Mouse (Mus musculus) neural tube, embryonic 11.5 days (tissue): ENCODE measurements around the gene Mrgpra2b. TPM values are rescaled to one million over a fixed set of nuclear protein-coding genes. Genes with fewer than 3 reads are reported as not detected.
"Not testable (repeated sequence)": the region's sequence is repeated elsewhere in the genome, so short reads cannot be mapped to it uniquely, and the experiment has no call there.

Source experiments
- ATAC-seq: fragments of 200-750 bp; cut with Nextera tagmentation; 2 replicates; pipeline ENCODE4 v1.8.0; 2017; ENCODE audit warnings: moderate number of reproducible peaks, mild to moderate bottlenecking, moderate TSS enrichment, moderate library complexity; ENCODE audit not compliant: insufficient read depth, low FRiP score, low TSS enrichment
- DNase-seq: peaks from one replicate; pipeline ENCODE4 v3.0.0-alpha.2; 2015; ENCODE audit warnings: low spot score
- H3K27ac ChIP-seq: fragments of 300-500 bp; sonication (generic); 2 replicates; pipeline ENCODE4 v1.5.1; 2014; ENCODE audit warnings: low read depth, mild to moderate bottlenecking, low read length
- H3K27me3 ChIP-seq: fragments of 300-500 bp; sonication (generic); 2 replicates; pipeline ENCODE4 v1.6.1; 2014; ENCODE audit warnings: mild to moderate bottlenecking, low read length, mixed read lengths; ENCODE audit not compliant: control insufficient read depth, insufficient read depth
- H3K36me3 ChIP-seq: fragments of 300-500 bp; sonication (generic); 2 replicates; pipeline ENCODE4 v1.6.1; 2014; ENCODE audit warnings: mild to moderate bottlenecking, low read length, moderate library complexity, mixed read lengths; ENCODE audit not compliant: control insufficient read depth, insufficient read depth
- H3K4me1 ChIP-seq: fragments of 300-500 bp; sonication (generic); 2 replicates; pipeline ENCODE4 v1.6.1; 2014; ENCODE audit warnings: low read length, mixed read lengths; ENCODE audit not compliant: control insufficient read depth, insufficient read depth
- H3K4me2 ChIP-seq: fragments of 300-500 bp; sonication (generic); 2 replicates; pipeline ENCODE4 v1.6.1; 2014; ENCODE audit warnings: low read depth, mild to moderate bottlenecking, moderate library complexity
- H3K4me3 ChIP-seq: fragments of 300-500 bp; sonication (generic); 2 replicates; pipeline ENCODE4 v1.5.1; 2014; ENCODE audit warnings: low read depth, low read length
- H3K9ac ChIP-seq: fragments of 300-500 bp; sonication (generic); 2 replicates; pipeline ENCODE4 v1.6.1; 2014; ENCODE audit warnings: mild to moderate bottlenecking, low read length
- H3K9me3 ChIP-seq: fragments of 300-500 bp; sonication (generic); 2 replicates; pipeline ENCODE4 v1.6.1; 2016; ENCODE audit warnings: low read length; ENCODE audit not compliant: control insufficient read depth
- whole genome bisulfite sequencing: fragments of 180-500 bp; shearing (Covaris S2); extraction: QIAGEN DNeasy Blood & Tissue Kit; methylation state at CpG from one replicate; pipeline ENCODE4 v1.1.7; 2014; 5-methylcytosine and 5-hydroxymethylcytosine counted together
- polyA plus RNA-seq: library from polyadenylated mRNA; unstranded; fragments of >200 nt; fragmentation: Nextera tagmentation; extraction: Ambion mirVana; gene quantifications from 2 replicates; pipeline ENCODE4 v1.2.1, GENCODE M21; 2014

Gene Mrgpra2b
- not detected in 2 replicates for polyA plus RNA-seq

GRCm38 (mm10) chr7:47528762-47529161, at the start of gene Mrgpra2b:
Gene Mrgpra2b (minus strand): TSS chr7:47528862.
- ATAC-seq (no peak), DNase-seq (no peak)
- no peaks in the 10 kb centered on the region for H3K36me3 ChIP-seq
- H3K4me2 ChIP-seq, result no peak within 1 kb of the TSS
- no peak within 1 kb of the TSS for H3K4me3 ChIP-seq
- no peak within 1 kb of the TSS for H3K27ac ChIP-seq
- H3K4me1 ChIP-seq, result no peaks in the 10 kb centered on the region
- no peaks in the 10 kb centered on the region for H3K27me3 ChIP-seq
- H3K9me3 ChIP-seq, result 0 out of 2 replicates have a peak, but pooled peaks cover 4% of the 10 kb centered on the region
- H3K9ac ChIP-seq, result no peak within 1 kb of the TSS

- Histone ChIP-seq H3K4me3 (no peak overlapping the region), H3K4me2 (no peak overlapping the region), H3K9me3 (peaks cover 11% of the 10 kb centered on the region; the same call in 1 of the 2 replicates), H3K4me1 (no peaks in the 10 kb centered on the region), H3K27me3 (no peaks in the 10 kb centered on the region), H3K27ac (no peak overlapping the region), H3K9ac (no peak overlapping the region), H3K36me3 (no peaks in the 10 kb centered on the region)
- ATAC-seq, result no peak
- 81% methylated on average over 1 of the region's 1 CpGs for WGBS
- DNase-seq, result no peak
Observed at GRCm38 (mm10) chr7:47516379-47516778, 12.3 kb downstream of the Mrgpra2b start.

GRCm38 (mm10) chr7:47515050-47515449, 13.6 kb downstream of the Mrgpra2b start:
- Histone ChIP-seq H3K9me3 (peaks cover 11% of the 10 kb centered on the region; the same call in 1 of the 2 replicates), H3K36me3 (no peaks in the 10 kb centered on the region), H3K4me2 (no peak overlapping the region), H3K4me3 (no peak overlapping the region), H3K9ac (no peak overlapping the region), H3K4me1 (no peaks in the 10 kb centered on the region), H3K27me3 (no peaks in the 10 kb centered on the region), H3K27ac (no peak overlapping the region)
- WGBS, result 75% methylated on average over 2 of the region's 2 CpGs
- DNase-seq (no peak), ATAC-seq (no peak)

GRCm38 (mm10) chr7:47502953-47503352, 25.7 kb downstream of the Mrgpra2b start:
- no peak overlapping the region for H3K4me3 ChIP-seq
- H3K4me2 ChIP-seq, result no peak overlapping the region
- no peak overlapping the region for H3K27ac ChIP-seq
- H3K4me1 ChIP-seq, result no peaks in the 10 kb centered on the region
- DNase-seq (no peak), ATAC-seq (no peak)
- no peaks in the 10 kb centered on the region for H3K9me3 ChIP-seq
- no peaks in the 10 kb centered on the region for H3K36me3 ChIP-seq
- H3K9ac ChIP-seq, result no peak overlapping the region
- H3K27me3 ChIP-seq, result no peaks in the 10 kb centered on the region
- 75% methylated on average over 4 of the region's 4 CpGs for WGBS

- not testable (repeated sequence) for H3K27me3 ChIP-seq, H3K4me2 ChIP-seq, H3K9me3 ChIP-seq, H3K9ac ChIP-seq, ATAC-seq, H3K4me3 ChIP-seq, H3K27ac ChIP-seq, H3K4me1 ChIP-seq, H3K36me3 ChIP-seq, DNase-seq
Observed at GRCm38 (mm10) chr7:47491266-47491665, 37.4 kb downstream of the Mrgpra2b start.

GRCm38 (mm10) chr7:47489438-47489837, 39.2 kb downstream of the Mrgpra2b start:
- not testable (repeated sequence) for ATAC-seq, DNase-seq, H3K4me2 ChIP-seq, H3K36me3 ChIP-seq, H3K9ac ChIP-seq, H3K4me1 ChIP-seq, H3K27ac ChIP-seq, H3K4me3 ChIP-seq, H3K9me3 ChIP-seq, H3K27me3 ChIP-seq
- WGBS, result no CpG with 5 or more reads among the region's 1 CpGs

GRCm38 (mm10) chr7:47483181-47483580, 45.5 kb downstream of the Mrgpra2b start:
- H3K4me3 ChIP-seq, H3K4me1 ChIP-seq, H3K27me3 ChIP-seq, H3K4me2 ChIP-seq, H3K36me3 ChIP-seq, DNase-seq, H3K9me3 ChIP-seq, ATAC-seq, H3K27ac ChIP-seq, H3K9ac ChIP-seq: not testable (repeated sequence)

GRCm38 (mm10) chr7:47473904-47474303, 54.8 kb downstream of the Mrgpra2b start:
- 30% methylated on average over 1 of the region's 3 CpGs for WGBS

GRCm38 (mm10) chr7:47465278-47465981, 63.2 kb downstream of the Mrgpra2b start:
- H3K4me3 ChIP-seq, ATAC-seq, DNase-seq, H3K9me3 ChIP-seq, H3K9ac ChIP-seq, H3K4me1 ChIP-seq, H3K27me3 ChIP-seq, H3K36me3 ChIP-seq, H3K4me2 ChIP-seq, H3K27ac ChIP-seq: not testable (repeated sequence)

More at GRCm38 (mm10) chr7:47473904-47474303, 54.8 kb downstream of the Mrgpra2b start:
- H3K4me3 ChIP-seq, H3K27ac ChIP-seq, DNase-seq, H3K27me3 ChIP-seq, H3K9me3 ChIP-seq, H3K36me3 ChIP-seq, ATAC-seq, H3K4me2 ChIP-seq, H3K9ac ChIP-seq, H3K4me1 ChIP-seq: not testable (repeated sequence)
